Mouse (Mus musculus): ENCODE results near the gene 2810408A11Rik. TPM values are rescaled to one million over a fixed set of nuclear protein-coding genes. Genes with fewer than 3 reads are reported as not detected.

Gene 2810408A11Rik
- polyA plus RNA-seq, 1 experiment from 2014 or later, result 23.6 TPM

DNA sequence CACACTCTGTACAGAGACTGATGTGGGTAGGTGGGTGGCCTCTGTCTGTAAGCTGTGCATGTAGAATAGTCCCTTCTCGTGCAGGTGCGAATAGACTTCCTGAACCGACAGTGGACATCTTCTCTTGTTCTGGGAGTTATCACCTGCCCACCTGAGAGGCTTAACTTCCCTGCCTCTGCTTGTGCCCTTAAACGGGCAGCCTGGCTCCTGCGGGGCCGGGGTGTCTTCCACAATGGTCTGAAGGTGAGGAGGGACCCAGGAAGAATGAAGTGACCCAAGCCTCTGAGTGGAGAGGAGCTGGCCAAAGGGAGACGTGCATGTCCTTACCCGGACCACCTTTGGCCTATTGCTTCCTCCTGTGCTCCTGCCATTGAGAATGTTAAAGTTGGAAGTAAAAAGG is 9.4 kb upstream of the 2810408A11Rik start:
- Histone ChIP-seq H3K4me2 (replicated peaks) (no peak overlapping the region), H3K27me3 (no peaks in the 10 kb centered on the region), H3K9me3 (no peaks in the 10 kb centered on the region), H3K27ac (no peak overlapping the region), H3K36me3 (peaks cover 87% of the 10 kb centered on the region), H3K4me3 (no peak overlapping the region), H3K9ac (no peak overlapping the region), H3K4me1 (peaks cover 16% of the 10 kb centered on the region)
- WGBS, result 90% methylated on average over 8 of the region's 8 CpGs
- no peak for ATAC-seq (ENCODE audit: insufficient number of reproducible peaks, insufficient read depth, low FRiP score, low TSS enrichment)

DNA sequence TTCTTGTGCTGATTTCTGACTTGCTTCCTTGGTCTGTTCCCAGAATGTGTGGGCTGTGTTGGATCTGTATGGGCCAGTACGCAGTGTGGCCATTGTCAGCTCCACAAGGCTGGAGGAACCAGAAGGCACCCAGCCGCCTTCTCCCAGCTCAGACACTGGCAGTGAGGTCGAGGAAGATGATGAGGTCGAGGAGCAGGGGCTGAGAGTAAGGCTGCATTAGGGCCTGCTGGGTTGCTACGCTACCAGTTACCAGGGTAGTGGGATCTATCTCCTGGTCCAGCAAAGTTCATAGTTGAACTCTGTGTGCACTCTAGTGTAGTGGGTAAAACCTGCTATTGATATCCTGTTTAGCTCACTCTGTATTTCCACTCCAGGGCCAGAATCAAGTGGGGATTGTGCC is 8.4 kb upstream of the 2810408A11Rik start:
- Histone ChIP-seq H3K27me3 (no peaks in the 10 kb centered on the region), H3K9me3 (no peaks in the 10 kb centered on the region), H3K27ac (no peak overlapping the region), H3K36me3 (peaks cover 92% of the 10 kb centered on the region), H3K4me3 (no peak overlapping the region), H3K4me1 (peaks cover 9% of the 10 kb centered on the region; the same call in 1 of the 2 replicates), H3K9ac (no peak overlapping the region), H3K4me2 (replicated peaks) (no peak overlapping the region)
- no peak for ATAC-seq (ENCODE audit: insufficient number of reproducible peaks, insufficient read depth, low FRiP score, low TSS enrichment)
- WGBS, result 92% methylated on average over 5 of the region's 5 CpGs

DNA sequence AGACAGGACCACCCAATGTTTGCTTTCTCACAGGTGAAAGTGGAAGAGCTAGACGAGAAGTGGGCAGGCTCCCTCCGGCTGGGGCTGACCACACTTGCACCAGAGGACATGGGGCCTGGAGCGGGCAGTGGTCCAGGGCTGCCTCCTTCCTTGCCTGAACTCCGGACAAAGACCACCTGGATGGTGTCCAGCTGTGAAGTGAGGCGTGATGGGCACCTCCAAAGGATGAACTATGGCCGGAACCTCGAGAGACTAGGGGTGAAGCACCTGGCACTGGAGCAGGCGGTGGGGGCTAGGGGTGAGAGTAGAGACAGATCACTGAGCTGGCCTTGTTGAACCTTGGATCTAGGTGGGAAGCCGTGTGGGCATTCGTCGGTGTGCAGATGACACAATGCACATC is 7.9 kb upstream of the 2810408A11Rik start:
- Histone ChIP-seq H3K27me3 (no peaks in the 10 kb centered on the region), H3K36me3 (peaks cover 98% of the 10 kb centered on the region), H3K4me1 (peaks cover 8% of the 10 kb centered on the region; the same call in 1 of the 2 replicates), H3K4me2 (replicated peaks) (no peak overlapping the region), H3K27ac (no peak overlapping the region), H3K4me3 (no peak overlapping the region), H3K9ac (no peak overlapping the region), H3K9me3 (no peaks in the 10 kb centered on the region)
- ATAC-seq (ENCODE audit: insufficient number of reproducible peaks, insufficient read depth, low FRiP score, low TSS enrichment), result no peak
- 93% methylated on average over 11 of the region's 11 CpGs for WGBS

DNA sequence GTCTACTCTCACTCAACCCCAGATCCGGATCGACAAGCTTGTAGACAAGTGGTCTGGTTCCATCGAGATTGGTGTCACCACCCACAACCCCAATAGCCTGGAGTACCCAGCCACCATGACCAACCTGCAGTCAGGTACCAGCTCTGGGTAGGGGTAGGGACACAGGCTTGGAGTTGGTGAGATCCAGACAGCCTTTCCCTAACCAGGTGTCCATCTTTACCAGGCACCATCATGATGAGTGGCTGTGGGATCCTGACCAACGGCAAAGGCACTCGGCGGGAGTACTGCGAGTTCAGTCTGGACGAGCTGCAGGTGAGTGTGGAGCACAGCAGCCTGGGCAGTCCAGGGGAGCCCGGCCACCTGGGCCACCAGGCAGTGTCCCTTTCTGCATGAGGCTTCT is 3.5 kb upstream of the 2810408A11Rik start:
- ATAC-seq (ENCODE audit: insufficient number of reproducible peaks, insufficient read depth, low FRiP score, low TSS enrichment), result no peak
- Histone ChIP-seq H3K4me3 (no peak overlapping the region), H3K9me3 (no peaks in the 10 kb centered on the region), H3K4me1 (peaks cover 18% of the 10 kb centered on the region), H3K9ac (no peak overlapping the region), H3K27ac (no peak overlapping the region), H3K4me2 (replicated peaks) (no peak overlapping the region), H3K27me3 (no peaks in the 10 kb centered on the region), H3K36me3 (peaks cover 57% of the 10 kb centered on the region)
- 96% methylated on average over 9 of the region's 9 CpGs for WGBS

DNA sequence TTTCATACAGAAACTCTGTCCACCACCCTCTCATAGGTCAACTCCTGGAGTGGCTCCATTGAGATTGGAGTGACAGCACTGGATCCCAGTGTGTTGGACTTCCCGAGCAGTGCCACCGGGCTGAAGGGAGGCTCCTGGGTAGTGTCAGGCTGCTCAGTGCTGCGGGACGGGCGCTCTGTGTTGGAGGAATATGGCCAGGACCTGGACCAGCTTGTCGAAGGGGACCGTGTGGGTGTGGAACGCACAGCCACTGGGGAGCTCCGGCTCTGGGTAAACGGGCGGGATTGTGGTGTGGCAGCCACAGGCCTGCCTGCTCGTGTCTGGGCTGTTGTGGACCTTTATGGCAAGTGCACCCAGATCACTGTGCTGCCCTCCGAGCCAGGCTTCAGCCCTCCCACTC is 2.2 kb upstream of the 2810408A11Rik start:
- H3K9ac ChIP-seq, result peak overlapping the region; percentile 82
- peaks cover 24% of the 10 kb centered on the region for H3K4me1 ChIP-seq
- 87% methylated on average over 13 of the region's 13 CpGs for WGBS
- no peak for ATAC-seq (ENCODE audit: insufficient number of reproducible peaks, insufficient read depth, low FRiP score, low TSS enrichment)
- no peaks in the 10 kb centered on the region for H3K27me3 ChIP-seq
- H3K4me3 ChIP-seq, result peak overlapping the region; percentile 78
- no peak overlapping the region for H3K27ac ChIP-seq
- H3K36me3 ChIP-seq, result peaks cover 44% of the 10 kb centered on the region
- no peaks in the 10 kb centered on the region for H3K9me3 ChIP-seq
- H3K4me2 ChIP-seq (replicated peaks), result peak overlapping the region; percentile 87

DNA sequence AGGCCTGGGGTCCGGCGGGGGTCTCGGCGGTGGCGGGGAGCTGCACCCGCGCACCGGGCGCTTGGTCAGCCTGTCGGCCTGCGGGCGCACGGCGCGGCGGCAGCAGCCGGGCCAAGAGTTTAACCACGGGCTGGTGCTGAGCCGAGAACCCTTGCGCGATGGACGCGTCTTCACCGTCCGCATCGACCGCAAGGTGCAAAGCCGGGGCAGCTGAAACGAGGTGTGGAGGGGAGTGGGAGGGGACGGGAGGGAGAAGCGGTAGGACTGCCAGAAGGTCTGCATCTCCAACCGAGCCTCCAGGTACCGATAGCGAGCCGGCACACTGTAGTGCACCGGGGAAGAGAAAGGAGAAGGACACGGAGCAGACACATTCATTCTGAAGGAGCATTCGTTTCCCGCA is 1.2 kb upstream of the 2810408A11Rik start:
- Histone ChIP-seq H3K36me3 (peaks cover 37% of the 10 kb centered on the region), H3K27me3 (no peaks in the 10 kb centered on the region), H3K9ac (peak overlapping the region; percentile 82), H3K4me2 (replicated peaks) (peak overlapping the region; percentile 87), H3K4me1 (peaks cover 24% of the 10 kb centered on the region), H3K9me3 (no peaks in the 10 kb centered on the region), H3K4me3 (peak overlapping the region; percentile 78), H3K27ac (peak overlapping the region; percentile 96)
- no peak for ATAC-seq (ENCODE audit: insufficient number of reproducible peaks, insufficient read depth, low FRiP score, low TSS enrichment)
- WGBS, result under 1% methylated on average over 33 of the region's 39 CpGs

DNA sequence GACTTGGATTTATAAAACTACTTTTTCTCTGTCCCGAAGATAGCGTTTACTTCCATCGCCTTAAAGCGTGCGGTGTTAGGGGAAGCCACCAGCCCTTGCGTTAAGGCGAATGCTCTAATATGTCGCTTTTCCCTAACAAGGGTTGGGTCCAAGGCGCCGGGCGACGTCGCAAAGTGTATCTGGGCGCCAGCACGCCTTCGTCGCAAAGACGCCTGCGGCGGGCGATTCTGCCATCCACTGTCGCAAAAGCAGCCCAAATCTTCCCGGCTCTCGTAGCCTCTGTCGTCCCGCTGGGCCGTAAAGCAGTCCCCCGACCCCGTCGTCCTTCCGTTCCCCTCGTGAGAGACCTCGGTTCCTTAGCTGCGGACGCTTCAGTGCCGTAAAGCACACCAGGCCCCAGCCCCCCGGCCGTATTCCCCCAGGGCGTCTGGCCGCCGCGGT is 639 bp upstream of the 2810408A11Rik start:
- Histone ChIP-seq H3K27me3 (no peaks in the 10 kb centered on the region), H3K36me3 (peaks cover 32% of the 10 kb centered on the region), H3K27ac (peak overlapping the region; percentile 96), H3K4me1 (peaks cover 24% of the 10 kb centered on the region), H3K4me3 (peak overlapping the region; percentile 78), H3K9ac (peak overlapping the region; percentile 82), H3K9me3 (no peaks in the 10 kb centered on the region), H3K4me2 (replicated peaks) (peak overlapping the region; percentile 87)
- WGBS, result under 1% methylated on average over 42 of the region's 42 CpGs
- ATAC-seq (ENCODE audit: insufficient number of reproducible peaks, insufficient read depth, low FRiP score, low TSS enrichment), result peak; percentile 43

DNA sequence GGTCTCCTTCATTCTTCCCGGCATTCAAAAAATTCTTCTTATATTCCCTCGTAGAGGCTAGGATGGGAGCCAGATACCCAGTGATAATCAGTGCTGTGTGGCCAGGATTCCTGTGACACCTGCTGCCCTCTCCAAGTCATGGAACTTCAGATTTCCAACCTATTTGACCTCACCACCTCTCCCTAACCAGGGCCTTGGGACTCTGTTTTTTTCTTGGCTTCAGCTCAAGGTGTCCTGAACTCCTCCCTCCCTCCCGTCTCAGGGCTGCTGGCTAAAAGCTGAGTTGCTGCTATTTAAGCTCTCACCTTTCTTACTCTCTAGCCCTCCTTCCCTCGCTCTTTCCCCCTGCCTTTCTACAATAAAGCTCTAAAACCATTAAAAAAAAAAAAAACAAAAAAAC is 917 bp downstream of the 2810408A11Rik start:
- Histone ChIP-seq H3K9ac (peak overlapping the region; percentile 86), H3K4me2 (replicated peaks) (peak overlapping the region; percentile 87), H3K4me1 (peaks cover 24% of the 10 kb centered on the region), H3K9me3 (no peaks in the 10 kb centered on the region), H3K4me3 (peak overlapping the region; percentile 78), H3K36me3 (peaks cover 16% of the 10 kb centered on the region), H3K27ac (peak overlapping the region; percentile 96; the same call in 1 of the 2 replicates), H3K27me3 (no peaks in the 10 kb centered on the region)
- 16% methylated on average over 4 of the region's 4 CpGs for whole genome bisulfite sequencing
- no peak for ATAC-seq (ENCODE audit: insufficient number of reproducible peaks, insufficient read depth, low FRiP score, low TSS enrichment)

DNA sequence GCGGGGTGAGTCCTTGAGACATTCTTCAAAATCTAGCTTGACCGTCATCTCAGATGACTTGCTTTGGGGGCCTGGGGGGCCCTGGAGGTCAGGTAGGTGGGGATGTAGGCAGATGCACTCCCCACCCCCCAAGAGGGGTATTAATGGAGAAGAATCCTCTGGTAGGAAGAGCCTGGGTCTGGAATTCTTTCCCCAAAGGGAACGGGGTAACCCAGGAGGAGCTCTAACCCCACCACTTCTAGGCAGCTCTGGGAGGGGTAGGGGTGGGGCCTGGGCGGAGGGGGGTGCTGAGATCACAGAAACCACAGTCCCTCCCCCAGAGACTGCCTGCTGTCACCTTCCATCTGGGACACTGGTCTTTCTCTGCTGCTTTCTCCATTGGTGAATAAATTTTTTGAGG is 5.5 kb downstream of the 2810408A11Rik start, which contains the start of gene Acap1:
TSS of gene Acap1 (minus strand) at position 249 of the 400 bp plus-strand sequence.
- Histone ChIP-seq H3K36me3 (0 out of 2 replicates have a peak, but pooled peaks cover 3% of the 10 kb centered on the region), H3K4me3 (no peak within 1 kb of the TSS), H3K4me1 (peaks cover 12% of the 10 kb centered on the region), H3K9ac (no peak within 1 kb of the TSS), H3K9me3 (no peaks in the 10 kb centered on the region), H3K27me3 (0 out of 2 replicates have a peak, but pooled peaks cover 2% of the 10 kb centered on the region), H3K4me2 (replicated peaks) (no peak within 1 kb of the TSS), H3K27ac (no peak within 1 kb of the TSS)
- WGBS, result 63% methylated on average over 4 of the region's 4 CpGs
- ATAC-seq (ENCODE audit: insufficient number of reproducible peaks, insufficient read depth, low FRiP score, low TSS enrichment), result no peak

DNA sequence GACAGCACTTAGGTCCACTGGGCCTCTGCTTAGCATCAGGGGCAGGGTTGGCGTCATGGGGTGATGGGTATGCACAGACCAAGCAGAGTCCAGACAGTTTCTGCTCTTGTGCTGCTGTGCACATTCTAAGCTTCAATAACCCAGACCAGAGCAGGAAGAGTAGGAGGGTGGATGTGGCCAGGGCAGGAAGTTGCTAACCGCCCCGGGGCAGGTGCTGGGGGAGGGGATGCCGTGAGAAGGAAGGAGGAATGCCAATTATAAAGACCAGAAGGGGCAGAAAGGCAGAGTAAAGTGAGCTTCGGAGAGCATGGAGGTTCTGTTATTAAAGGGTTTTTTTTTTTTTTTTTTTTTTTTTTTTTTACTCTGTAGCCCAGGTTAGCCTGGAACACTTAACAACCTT is 6.1 kb downstream of the 2810408A11Rik start:
- no peak for ATAC-seq (ENCODE audit: insufficient number of reproducible peaks, insufficient read depth, low FRiP score, low TSS enrichment)
- 0 out of 2 replicates have a peak, but pooled peaks cover 3% of the 10 kb centered on the region for H3K36me3 ChIP-seq
- no peak overlapping the region for H3K27ac ChIP-seq
- no peak overlapping the region for H3K9ac ChIP-seq
- H3K27me3 ChIP-seq, result 0 out of 2 replicates have a peak, but pooled peaks cover 2% of the 10 kb centered on the region
- WGBS, result 72% methylated on average over 5 of the region's 5 CpGs
- peaks cover 10% of the 10 kb centered on the region for H3K4me1 ChIP-seq
- H3K9me3 ChIP-seq, result no peaks in the 10 kb centered on the region
- H3K4me2 ChIP-seq (replicated peaks), result no peak overlapping the region
- no peak overlapping the region for H3K4me3 ChIP-seq

DNA sequence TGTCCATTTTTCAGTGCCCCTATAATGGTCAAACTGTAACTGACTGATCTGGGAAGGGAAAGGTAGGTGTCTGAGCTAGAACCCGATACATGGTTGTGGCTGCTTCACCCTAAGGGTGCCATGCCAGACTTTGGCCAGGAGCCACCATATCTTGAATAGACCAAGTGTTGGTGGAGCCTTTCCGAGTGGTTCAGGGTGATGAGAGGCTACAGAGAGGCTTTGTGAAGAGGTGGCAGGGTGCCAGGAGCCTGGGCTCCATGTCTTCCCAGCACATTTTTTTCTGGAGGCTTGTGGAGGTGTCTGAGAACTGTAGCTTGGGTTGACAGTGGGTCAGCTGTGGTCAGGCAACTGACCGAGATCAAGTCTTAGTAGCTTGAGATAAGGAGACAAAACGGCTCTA is 9.3 kb downstream of the 2810408A11Rik start:
- Histone ChIP-seq H3K4me3 (no peak overlapping the region), H3K9me3 (no peaks in the 10 kb centered on the region), H3K27ac (no peak overlapping the region), H3K36me3 (no peaks in the 10 kb centered on the region), H3K27me3 (0 out of 2 replicates have a peak, but pooled peaks cover 2% of the 10 kb centered on the region), H3K4me1 (no peaks in the 10 kb centered on the region), H3K9ac (no peak overlapping the region), H3K4me2 (replicated peaks) (no peak overlapping the region)
- no peak for ATAC-seq (ENCODE audit: insufficient number of reproducible peaks, insufficient read depth, low FRiP score, low TSS enrichment)
- WGBS, result 79% methylated on average over 4 of the region's 4 CpGs

DNA sequence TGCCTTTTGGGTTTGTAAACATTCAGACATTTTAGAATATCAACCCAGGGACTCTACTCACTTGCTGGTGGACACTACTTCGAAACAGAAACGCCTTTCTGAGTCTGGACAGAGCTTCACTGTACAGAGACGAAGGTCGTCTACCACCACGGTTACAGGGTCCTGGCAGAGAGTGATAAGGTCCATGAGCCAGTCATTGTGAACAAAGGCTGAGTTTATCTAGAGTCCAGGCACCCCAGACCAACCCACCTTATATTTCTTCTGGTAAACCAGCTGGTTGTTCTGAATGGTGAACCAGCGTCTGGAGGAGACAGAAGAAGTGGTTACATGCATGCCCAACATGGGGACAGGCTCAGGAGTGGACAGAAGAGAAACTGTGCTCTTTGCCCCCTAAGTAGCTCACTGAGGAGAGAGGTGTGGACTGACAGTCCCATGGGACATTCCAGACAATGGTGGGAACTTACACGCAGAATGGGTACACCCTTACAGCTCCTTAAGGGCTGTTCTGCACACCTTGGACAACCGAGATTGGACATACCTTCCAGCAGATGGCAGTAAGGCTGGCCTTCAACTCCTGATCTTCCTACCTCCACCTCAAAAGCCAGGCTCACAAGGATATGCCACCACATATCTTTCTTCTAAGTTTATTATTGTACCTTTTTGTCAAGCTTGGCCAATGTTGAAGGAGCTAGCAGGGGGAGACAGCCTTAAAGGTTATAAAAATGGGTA is 13.7 kb downstream of the 2810408A11Rik start:
- no peak overlapping the region for H3K27ac ChIP-seq

More for the DNA sequence above, 13.7 kb downstream of the 2810408A11Rik start:
- H3K36me3 ChIP-seq, result no peaks in the 10 kb centered on the region
- no peak overlapping the region for H3K4me2 ChIP-seq (replicated peaks)
- H3K27me3 ChIP-seq, result 0 out of 2 replicates have a peak, but pooled peaks cover 2% of the 10 kb centered on the region
- H3K4me3 ChIP-seq, result no peak overlapping the region
- H3K9me3 ChIP-seq, result no peaks in the 10 kb centered on the region
- WGBS, result 70% methylated on average over 8 of the region's 8 CpGs
- no peaks in the 10 kb centered on the region for H3K4me1 ChIP-seq
- no peak overlapping the region for H3K9ac ChIP-seq
- ATAC-seq (ENCODE audit: insufficient number of reproducible peaks, insufficient read depth, low FRiP score, low TSS enrichment), result no peak
